Mouse (Mus musculus) stomach, postnatal 0 days (tissue): ENCODE results near the gene Gja5.

Experiments used
- CTCF ChIP-seq: IDR thresholded peaks from 2 replicates; pipeline ENCODE4 v1.5.1; 2016; ENCODE audit warnings: antibody characterized with exemption, low read depth, mild to moderate bottlenecking, moderate library complexity
- EP300 ChIP-seq: optimal IDR thresholded peaks from 2 replicates; pipeline ENCODE3; 2016; ENCODE audit warnings: antibody characterized with exemption

DNA sequence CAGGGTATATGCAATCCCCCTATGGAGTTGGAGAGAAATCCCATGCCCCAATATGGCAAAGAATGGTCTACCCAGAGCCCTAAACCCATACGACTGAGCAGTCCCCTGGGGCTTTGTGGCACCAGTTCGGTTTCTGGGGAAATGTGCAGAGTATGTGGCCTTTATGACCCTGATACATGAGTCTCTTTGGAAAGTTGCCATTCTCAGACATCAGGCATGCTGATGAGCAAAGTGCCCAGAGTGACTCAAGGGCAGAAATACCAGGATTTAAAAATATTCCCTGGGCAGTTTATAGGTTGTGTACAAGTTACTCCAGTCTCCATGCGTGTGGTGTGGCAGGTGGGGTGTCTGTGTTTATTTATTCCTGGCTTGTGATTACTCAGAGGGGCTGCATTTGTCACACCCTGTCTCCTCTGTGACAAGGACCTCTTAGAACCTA, 102.5 kb downstream of the Gja5 start:
- TF ChIP-seq CTCF (no peak), EP300 (no peak)
